Mouse (Mus musculus): ENCODE measurements at regions not wholly inside any gene's neighbourhood (a gene's known extent, or its start where the extent isn't known, plus 50 kb on each side); places are given as distances from the start of the nearest gene placed in this dataset.

DNA sequence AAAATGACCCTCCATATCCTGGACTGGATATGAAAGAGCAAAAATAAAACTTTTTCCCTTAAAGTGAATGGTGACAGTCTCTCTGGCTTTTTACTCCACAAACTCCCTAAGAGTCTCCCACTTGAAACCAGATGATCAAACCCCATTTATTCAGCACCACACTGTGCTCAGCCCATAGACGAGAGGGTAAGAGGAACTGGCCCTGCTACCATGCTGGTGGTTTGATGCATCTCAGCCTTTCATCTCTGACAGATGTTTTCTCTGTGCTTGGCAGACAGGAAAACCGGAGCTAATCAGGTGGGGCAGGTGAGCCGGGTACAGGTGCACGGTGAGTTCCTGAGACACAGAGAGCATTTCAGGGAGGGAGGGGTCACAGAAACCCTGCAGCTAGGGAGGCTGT lies 631.8 kb downstream of the Defb40 start:
- WGBS: 64% methylated on average over 4 of the region's 4 CpGs
- Histone ChIP-seq H3K9me3 (ENCODE audit: control insufficient read depth, low read length) (no peaks in the 10 kb centered on the region), H3K4me2 (replicated peaks; ENCODE audit: low read depth, low read length) (no peak overlapping the region), H3K27ac (ENCODE audit: low read depth, low read length) (no peak overlapping the region), H3K4me1 (replicated peaks; ENCODE audit: control insufficient read depth, insufficient read depth, low read length) (no peaks in the 10 kb centered on the region), H3K4me3 (ENCODE audit: low read depth, low read length) (no peak overlapping the region), H3K9ac (ENCODE audit: low read depth, low read length) (no peak overlapping the region), H3K27me3 (ENCODE audit: control insufficient read depth, insufficient read depth, low read length) (no peaks in the 10 kb centered on the region), H3K36me3 (ENCODE audit: control insufficient read depth, insufficient read depth, low read length) (no peaks in the 10 kb centered on the region)
- DNase-seq (ENCODE audit: low spot score) (no peak), ATAC-seq (ENCODE audit: low FRiP score) (no peak)

DNA sequence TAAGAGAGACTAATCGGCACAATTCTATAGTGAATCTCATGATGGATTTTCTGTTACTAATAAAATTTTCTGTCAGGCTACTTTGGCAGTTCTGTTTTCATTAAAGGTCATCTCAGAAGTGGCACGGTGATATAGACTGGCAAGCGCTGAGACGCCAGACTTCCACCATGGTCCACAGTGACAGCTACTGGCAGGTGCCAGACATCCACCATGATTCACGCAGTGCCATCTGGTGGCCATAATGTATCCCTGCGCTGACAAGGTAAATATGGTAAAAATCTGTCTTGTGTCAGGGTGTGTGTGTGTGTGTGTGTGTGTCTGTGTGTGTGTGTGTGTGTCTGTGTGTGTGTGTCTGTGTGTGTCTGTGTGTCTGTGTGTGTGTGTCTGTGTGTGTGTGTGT lies 632.7 kb downstream of the Defb40 start:
- ATAC-seq (ENCODE audit: low FRiP score): peak; percentile 83
- 39% methylated on average over 6 of the region's 6 CpGs for WGBS

DNA sequence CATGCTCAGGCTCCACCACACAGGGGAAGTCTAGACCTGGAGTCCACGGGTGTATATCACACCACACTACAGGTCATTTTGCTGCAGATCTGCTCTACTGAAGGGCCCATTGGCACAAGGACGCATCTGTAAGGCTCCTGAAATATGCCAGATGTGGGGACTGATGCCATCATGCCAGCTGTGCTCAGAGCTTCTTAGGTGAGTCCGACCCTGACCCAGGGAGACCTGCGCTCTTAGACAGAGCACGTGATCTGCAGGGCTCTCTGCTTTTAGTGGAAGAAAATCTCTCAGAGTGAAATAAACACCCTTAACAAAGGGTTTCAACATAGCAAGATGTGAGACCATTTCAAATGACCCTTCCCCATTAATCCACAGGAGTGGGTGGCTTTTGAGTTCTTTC lies 633.2 kb downstream of the Defb40 start:
- no peak for DNase-seq (ENCODE audit: low spot score)
- H3K4me1 ChIP-seq (replicated peaks; ENCODE audit: control insufficient read depth, insufficient read depth, low read length): no peaks in the 10 kb centered on the region
- no peaks in the 10 kb centered on the region for H3K36me3 ChIP-seq (ENCODE audit: control insufficient read depth, insufficient read depth, low read length)
- H3K9me3 ChIP-seq (ENCODE audit: control insufficient read depth, low read length): no peaks in the 10 kb centered on the region
- WGBS: 90% methylated on average over 5 of the region's 5 CpGs
- no peak overlapping the region for H3K27ac ChIP-seq (ENCODE audit: low read depth, low read length)
- no peak overlapping the region for H3K4me2 ChIP-seq (replicated peaks; ENCODE audit: low read depth, low read length)
- no peak; the same call in 1 of the 2 replicates for ATAC-seq (ENCODE audit: low FRiP score)
- H3K4me3 ChIP-seq (ENCODE audit: low read depth, low read length): no peak overlapping the region
- H3K27me3 ChIP-seq (ENCODE audit: control insufficient read depth, insufficient read depth, low read length): no peaks in the 10 kb centered on the region
- no peak overlapping the region for H3K9ac ChIP-seq (ENCODE audit: low read depth, low read length)

More for the DNA sequence above, 632.7 kb downstream of the Defb40 start:
- Histone ChIP-seq H3K9me3 (ENCODE audit: control insufficient read depth, low read length) (no peaks in the 10 kb centered on the region), H3K36me3 (ENCODE audit: control insufficient read depth, insufficient read depth, low read length) (no peaks in the 10 kb centered on the region), H3K27ac (ENCODE audit: low read depth, low read length) (no peak overlapping the region), H3K27me3 (ENCODE audit: control insufficient read depth, insufficient read depth, low read length) (no peaks in the 10 kb centered on the region), H3K4me1 (replicated peaks; ENCODE audit: control insufficient read depth, insufficient read depth, low read length) (no peaks in the 10 kb centered on the region), H3K4me2 (replicated peaks; ENCODE audit: low read depth, low read length) (no peak overlapping the region), H3K9ac (ENCODE audit: low read depth, low read length) (no peak overlapping the region), H3K4me3 (ENCODE audit: low read depth, low read length) (no peak overlapping the region)
- peak; percentile 74 for DNase-seq (ENCODE audit: low spot score)

DNA sequence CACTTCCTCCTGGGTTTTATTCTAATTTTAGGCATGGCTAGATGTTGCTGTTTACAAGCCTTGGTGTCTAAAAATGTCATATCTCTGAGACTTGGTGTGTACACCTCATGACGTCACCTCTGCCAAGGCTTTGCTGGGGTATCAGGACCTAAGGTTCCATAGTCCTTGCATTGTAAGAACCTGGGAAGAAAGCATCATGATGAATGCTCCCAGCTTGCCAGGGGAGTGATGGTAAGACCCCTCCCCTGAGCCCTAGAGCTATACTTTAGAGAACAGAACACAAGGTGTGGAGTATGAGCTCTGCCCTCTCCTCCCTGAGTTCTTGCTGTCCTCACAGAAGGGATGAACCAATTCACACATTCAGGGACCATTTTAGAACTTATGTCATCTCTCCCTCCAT lies 642.5 kb downstream of the Defb40 start:
- 81% methylated on average over 1 of the region's 1 CpGs for WGBS
- H3K36me3 ChIP-seq (ENCODE audit: control insufficient read depth, insufficient read depth, low read length): no peaks in the 10 kb centered on the region
- H3K27ac ChIP-seq (ENCODE audit: low read depth, low read length): no peak overlapping the region
- no peak overlapping the region for H3K9ac ChIP-seq (ENCODE audit: low read depth, low read length)
- DNase-seq (ENCODE audit: low spot score): no peak
- H3K4me1 ChIP-seq (replicated peaks; ENCODE audit: control insufficient read depth, insufficient read depth, low read length): no peaks in the 10 kb centered on the region
- ATAC-seq (ENCODE audit: low FRiP score): no peak
- no peak overlapping the region for H3K4me3 ChIP-seq (ENCODE audit: low read depth, low read length)
- H3K4me2 ChIP-seq (replicated peaks; ENCODE audit: low read depth, low read length): no peak overlapping the region
- no peaks in the 10 kb centered on the region for H3K9me3 ChIP-seq (ENCODE audit: control insufficient read depth, low read length)
- H3K27me3 ChIP-seq (ENCODE audit: control insufficient read depth, insufficient read depth, low read length): no peaks in the 10 kb centered on the region

DNA sequence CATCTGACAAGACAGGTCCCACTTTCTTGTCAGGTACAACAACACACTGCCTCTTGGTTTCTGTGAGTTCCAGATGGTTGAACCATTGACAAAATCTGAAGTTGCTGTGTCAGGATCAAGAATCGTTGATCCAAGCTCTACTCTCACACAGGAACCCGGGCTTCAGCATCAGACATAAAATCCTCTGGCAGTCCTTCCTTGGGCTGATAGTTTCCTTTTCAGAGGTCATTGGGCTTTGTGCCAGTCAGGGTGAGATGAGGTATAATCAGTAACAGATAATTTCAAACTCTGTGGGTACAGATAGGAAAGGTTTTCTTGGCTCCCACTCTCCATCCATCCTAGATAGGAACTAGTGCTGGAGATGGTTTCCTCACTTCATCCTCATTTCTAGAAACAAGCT lies 649.5 kb downstream of the Defb40 start:
- DNase-seq (ENCODE audit: low spot score) (no peak), ATAC-seq (ENCODE audit: low FRiP score) (no peak)
- WGBS: 84% methylated on average over 2 of the region's 2 CpGs
- Histone ChIP-seq H3K4me2 (replicated peaks; ENCODE audit: low read depth, low read length) (no peak overlapping the region), H3K4me3 (ENCODE audit: low read depth, low read length) (no peak overlapping the region), H3K36me3 (ENCODE audit: control insufficient read depth, insufficient read depth, low read length) (no peaks in the 10 kb centered on the region), H3K27ac (ENCODE audit: low read depth, low read length) (no peak overlapping the region), H3K9me3 (ENCODE audit: control insufficient read depth, low read length) (no peaks in the 10 kb centered on the region), H3K9ac (ENCODE audit: low read depth, low read length) (no peak overlapping the region), H3K27me3 (ENCODE audit: control insufficient read depth, insufficient read depth, low read length) (no peaks in the 10 kb centered on the region), H3K4me1 (replicated peaks; ENCODE audit: control insufficient read depth, insufficient read depth, low read length) (no peaks in the 10 kb centered on the region)

DNA sequence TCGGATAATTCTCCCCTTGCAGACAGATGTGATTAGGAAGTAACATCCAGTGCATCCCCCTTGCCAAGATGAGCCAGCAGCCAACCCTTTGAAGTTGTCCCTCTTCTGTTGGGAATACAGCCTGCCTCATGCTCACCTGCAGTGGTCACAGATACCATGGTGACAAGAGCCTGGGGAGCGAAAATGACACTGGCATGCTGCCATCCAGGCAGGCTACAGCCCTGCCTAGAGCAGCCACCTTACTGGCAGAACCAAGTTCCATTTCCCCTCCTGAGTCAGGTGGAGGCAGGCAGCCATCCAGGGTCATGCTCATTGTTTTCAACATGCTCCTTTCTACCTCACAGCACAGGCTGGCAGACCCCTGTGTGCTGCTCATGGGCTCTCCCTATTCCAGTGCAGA lies 661.6 kb downstream of the Defb40 start:
- no peaks in the 10 kb centered on the region for H3K27me3 ChIP-seq (ENCODE audit: control insufficient read depth, insufficient read depth, low read length)
- H3K36me3 ChIP-seq (ENCODE audit: control insufficient read depth, insufficient read depth, low read length): no peaks in the 10 kb centered on the region
- no peak overlapping the region for H3K9ac ChIP-seq (ENCODE audit: low read depth, low read length)
- no peak overlapping the region for H3K27ac ChIP-seq (ENCODE audit: low read depth, low read length)
- H3K4me2 ChIP-seq (replicated peaks; ENCODE audit: low read depth, low read length): no peak overlapping the region
- H3K4me1 ChIP-seq (replicated peaks; ENCODE audit: control insufficient read depth, insufficient read depth, low read length): no peaks in the 10 kb centered on the region
- no peak for DNase-seq (ENCODE audit: low spot score)
- WGBS: 81% methylated on average over 2 of the region's 2 CpGs
- no peak for ATAC-seq (ENCODE audit: low FRiP score)
- H3K9me3 ChIP-seq (ENCODE audit: control insufficient read depth, low read length): no peaks in the 10 kb centered on the region
- H3K4me3 ChIP-seq (ENCODE audit: low read depth, low read length): no peak overlapping the region

DNA sequence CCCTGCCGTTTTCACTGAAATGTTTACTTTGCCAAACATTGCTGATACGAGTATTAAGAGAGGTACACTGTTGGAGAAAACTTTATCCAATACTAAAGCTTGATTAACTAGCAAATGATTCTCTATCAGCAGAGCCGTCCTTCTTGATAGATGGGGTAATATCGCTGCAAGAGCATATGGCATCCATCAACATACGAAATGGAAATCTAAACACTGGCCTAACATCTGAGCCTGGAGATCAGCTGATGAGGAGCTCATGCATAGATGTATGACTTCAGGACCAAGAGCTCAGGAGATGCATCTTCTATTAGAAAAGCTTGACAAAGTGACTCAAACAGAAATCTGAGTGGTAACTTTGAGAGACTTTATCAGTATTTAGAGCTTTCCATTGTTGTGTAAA lies 666.5 kb downstream of the Defb40 start:
- no peak overlapping the region for H3K4me3 ChIP-seq (ENCODE audit: low read depth, low read length)
- no peak overlapping the region for H3K4me2 ChIP-seq (replicated peaks; ENCODE audit: low read depth, low read length)
- no peaks in the 10 kb centered on the region for H3K36me3 ChIP-seq (ENCODE audit: control insufficient read depth, insufficient read depth, low read length)
- ATAC-seq (ENCODE audit: low FRiP score): peak; percentile 81; the same call in 1 of the 2 replicates
- no peaks in the 10 kb centered on the region for H3K4me1 ChIP-seq (replicated peaks; ENCODE audit: control insufficient read depth, insufficient read depth, low read length)
- H3K27me3 ChIP-seq (ENCODE audit: control insufficient read depth, insufficient read depth, low read length): no peaks in the 10 kb centered on the region
- WGBS: 62% methylated on average over 5 of the region's 5 CpGs
- H3K27ac ChIP-seq (ENCODE audit: low read depth, low read length): no peak overlapping the region
- peak; percentile 42 for DNase-seq (ENCODE audit: low spot score)
- H3K9me3 ChIP-seq (ENCODE audit: control insufficient read depth, low read length): no peaks in the 10 kb centered on the region
- no peak overlapping the region for H3K9ac ChIP-seq (ENCODE audit: low read depth, low read length)

DNA sequence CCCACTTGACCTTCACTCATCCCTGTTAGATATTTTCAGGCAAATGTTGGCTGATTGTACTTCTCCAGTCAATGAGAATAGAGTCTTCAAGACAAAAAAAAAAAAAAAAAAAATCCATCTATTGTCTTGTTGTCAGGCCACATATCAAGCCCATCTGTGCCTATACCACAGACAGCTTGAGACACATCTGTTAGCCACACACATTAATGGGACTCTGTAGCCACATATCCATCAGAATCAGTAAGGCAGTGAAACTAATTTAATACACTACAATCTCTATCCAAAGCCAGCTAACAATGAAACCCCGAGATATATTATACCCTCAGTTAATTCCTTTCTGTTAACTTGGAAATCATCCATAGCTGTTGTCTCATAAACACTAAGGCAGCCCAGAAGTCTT lies 667.1 kb downstream of the Defb40 start:
- no peaks in the 10 kb centered on the region for H3K27me3 ChIP-seq (ENCODE audit: control insufficient read depth, insufficient read depth, low read length)
- peak; percentile 35 for DNase-seq (ENCODE audit: low spot score)
- peak; percentile 88 for ATAC-seq (ENCODE audit: low FRiP score)
- H3K4me2 ChIP-seq (replicated peaks; ENCODE audit: low read depth, low read length): no peak overlapping the region
- 68% methylated on average over 1 of the region's 1 CpGs for WGBS
- no peaks in the 10 kb centered on the region for H3K36me3 ChIP-seq (ENCODE audit: control insufficient read depth, insufficient read depth, low read length)
- no peaks in the 10 kb centered on the region for H3K4me1 ChIP-seq (replicated peaks; ENCODE audit: control insufficient read depth, insufficient read depth, low read length)
- H3K27ac ChIP-seq (ENCODE audit: low read depth, low read length): peak overlapping the region; percentile 71
- H3K9me3 ChIP-seq (ENCODE audit: control insufficient read depth, low read length): no peaks in the 10 kb centered on the region
- no peak overlapping the region for H3K9ac ChIP-seq (ENCODE audit: low read depth, low read length)
- no peak overlapping the region for H3K4me3 ChIP-seq (ENCODE audit: low read depth, low read length)

DNA sequence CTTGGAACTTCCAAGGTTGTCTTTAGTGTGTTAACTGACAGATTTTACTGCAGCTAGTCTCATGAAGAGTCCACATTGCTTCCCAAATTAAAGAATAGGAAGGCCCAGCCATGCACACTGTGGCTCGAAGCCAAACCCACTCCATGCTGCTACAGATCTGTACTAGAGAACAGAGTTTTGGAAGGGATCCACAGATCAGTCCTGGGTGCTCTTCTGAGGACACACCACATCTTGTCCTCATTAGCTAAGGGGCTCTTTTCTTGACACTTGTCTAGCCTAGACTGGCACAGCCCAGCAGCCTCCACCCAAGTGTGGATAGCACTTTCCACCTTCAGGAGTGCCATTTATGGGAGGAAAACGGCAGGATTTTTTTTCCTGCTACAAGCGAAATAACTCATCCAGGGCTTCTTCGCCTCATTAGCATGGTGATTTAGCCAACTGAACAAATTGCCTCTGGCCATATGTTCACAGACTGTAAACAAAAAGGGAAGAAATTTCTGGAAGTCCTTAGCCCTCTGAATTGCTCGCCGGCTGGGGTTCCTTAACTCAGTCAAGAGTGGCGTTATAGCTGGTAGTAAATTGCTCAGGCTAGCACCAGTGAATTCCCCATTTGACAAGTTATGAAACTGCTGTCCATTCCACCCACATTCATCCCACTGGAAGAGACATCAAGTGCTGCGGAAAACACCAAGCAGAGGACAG lies 690.4 kb downstream of the Defb40 start:
- Histone ChIP-seq H3K4me3 (ENCODE audit: low read depth, low read length) (no peak overlapping the region), H3K9ac (ENCODE audit: low read depth, low read length) (no peak overlapping the region), H3K9me3 (ENCODE audit: control insufficient read depth, low read length) (no peaks in the 10 kb centered on the region), H3K4me1 (replicated peaks; ENCODE audit: control insufficient read depth, insufficient read depth, low read length) (no peaks in the 10 kb centered on the region), H3K4me2 (replicated peaks; ENCODE audit: low read depth, low read length) (no peak overlapping the region), H3K36me3 (ENCODE audit: control insufficient read depth, insufficient read depth, low read length) (no peaks in the 10 kb centered on the region), H3K27ac (ENCODE audit: low read depth, low read length) (no peak overlapping the region), H3K27me3 (ENCODE audit: control insufficient read depth, insufficient read depth, low read length) (no peaks in the 10 kb centered on the region)
- ATAC-seq (ENCODE audit: low FRiP score) (no peak), DNase-seq (ENCODE audit: low spot score) (no peak)
- WGBS: 84% methylated on average over 8 of the region's 8 CpGs
